Mouse (Mus musculus): ENCODE results near the gene Ap3s2.

The Ap3s2 gene

GRCm38 (mm10) chr7:79846342-79846741, 74.1 kb downstream of the Ap3s2 start:
- TF ChIP-seq POU5F1 (IDR thresholded peaks at IDR 0.05; ENCODE audit: borderline replicate concordance, low read length) (no peak), NANOG (IDR thresholded peaks at IDR 0.05; ENCODE audit: borderline replicate concordance, low read length) (no peak), CTCF (conservative IDR thresholded peaks at IDR 0.05; ENCODE audit: low read length) (no peak)
- Histone ChIP-seq H3K4me3 (replicated peaks; ENCODE audit: low read length) (no peak overlapping the region), H3K4me1 (replicated peaks; ENCODE audit: low read depth, low read length) (peaks cover 36% of the 10 kb centered on the region), H3K36me3 (ENCODE audit: insufficient read depth, low read length) (peaks cover 5% of the 10 kb centered on the region; the same call in 1 of the 2 replicates), H3K27me3 (ENCODE audit: insufficient read depth, low read length) (peaks cover 49% of the 10 kb centered on the region), H3K9me3 (ENCODE audit: low read length) (no peaks in the 10 kb centered on the region)

GRCm38 (mm10) chr7:79844090-79844802, 76.2 kb downstream of the Ap3s2 start:
- Histone ChIP-seq H3K4me1 (replicated peaks; ENCODE audit: low read depth, low read length) (peaks cover 30% of the 10 kb centered on the region), H3K4me3 (replicated peaks; ENCODE audit: low read length) (no peak overlapping the region), H3K36me3 (ENCODE audit: insufficient read depth, low read length) (peaks cover 12% of the 10 kb centered on the region), H3K9me3 (ENCODE audit: low read length) (no peaks in the 10 kb centered on the region), H3K27me3 (ENCODE audit: insufficient read depth, low read length) (peaks cover 40% of the 10 kb centered on the region)
- no peak for TF ChIP-seq NANOG (IDR thresholded peaks at IDR 0.05; ENCODE audit: borderline replicate concordance, low read length)
- no peak for TF ChIP-seq CTCF (conservative IDR thresholded peaks at IDR 0.05; ENCODE audit: low read length)
- no peak for TF ChIP-seq POU5F1 (IDR thresholded peaks at IDR 0.05; ENCODE audit: borderline replicate concordance, low read length)

- TF ChIP-seq NANOG (IDR thresholded peaks at IDR 0.05; ENCODE audit: borderline replicate concordance, low read length) = no peak
- no peak for TF ChIP-seq POU5F1 (IDR thresholded peaks at IDR 0.05; ENCODE audit: borderline replicate concordance, low read length)
- TF ChIP-seq CTCF (conservative IDR thresholded peaks at IDR 0.05; ENCODE audit: low read length) = no peak
- Histone ChIP-seq H3K9me3 (ENCODE audit: low read length) (no peaks in the 10 kb centered on the region), H3K36me3 (ENCODE audit: insufficient read depth, low read length) (peaks cover 22% of the 10 kb centered on the region)
Observed at GRCm38 (mm10) chr7:79842163-79842562, 78.3 kb downstream of the Ap3s2 start.

GRCm38 (mm10) chr7:79837247-79837646, 83.2 kb downstream of the Ap3s2 start:
- Histone ChIP-seq H3K4me1 (replicated peaks; ENCODE audit: low read depth, low read length) (peaks cover 3% of the 10 kb centered on the region; the same call in 1 of the 2 replicates), H3K36me3 (ENCODE audit: insufficient read depth, low read length) (peaks cover 28% of the 10 kb centered on the region), H3K27me3 (ENCODE audit: insufficient read depth, low read length) (no peaks in the 10 kb centered on the region), H3K4me3 (replicated peaks; ENCODE audit: low read length) (no peak overlapping the region), H3K9me3 (ENCODE audit: low read length) (no peaks in the 10 kb centered on the region)
- TF ChIP-seq NANOG (IDR thresholded peaks at IDR 0.05; ENCODE audit: borderline replicate concordance, low read length) (no peak), CTCF (conservative IDR thresholded peaks at IDR 0.05; ENCODE audit: low read length) (no peak), POU5F1 (IDR thresholded peaks at IDR 0.05; ENCODE audit: borderline replicate concordance, low read length) (no peak)

More at GRCm38 (mm10) chr7:79842163-79842562, 78.3 kb downstream of the Ap3s2 start:
- Histone ChIP-seq H3K4me3 (replicated peaks; ENCODE audit: low read length) (no peak overlapping the region), H3K27me3 (ENCODE audit: insufficient read depth, low read length) (peaks cover 27% of the 10 kb centered on the region), H3K4me1 (replicated peaks; ENCODE audit: low read depth, low read length) (peaks cover 15% of the 10 kb centered on the region)

- Histone ChIP-seq H3K9me3 (ENCODE audit: low read length) (no peaks in the 10 kb centered on the region), H3K27me3 (ENCODE audit: insufficient read depth, low read length) (no peaks in the 10 kb centered on the region), H3K4me1 (replicated peaks; ENCODE audit: low read depth, low read length) (no peaks in the 10 kb centered on the region), H3K36me3 (ENCODE audit: insufficient read depth, low read length) (peaks cover 15% of the 10 kb centered on the region), H3K4me3 (replicated peaks; ENCODE audit: low read length) (no peak overlapping the region)
- no peak for TF ChIP-seq CTCF (conservative IDR thresholded peaks at IDR 0.05; ENCODE audit: low read length)
- no peak for TF ChIP-seq POU5F1 (IDR thresholded peaks at IDR 0.05; ENCODE audit: borderline replicate concordance, low read length)
- no peak for TF ChIP-seq NANOG (IDR thresholded peaks at IDR 0.05; ENCODE audit: borderline replicate concordance, low read length)
Observed at GRCm38 (mm10) chr7:79835196-79835595, 85.3 kb downstream of the Ap3s2 start.

GRCm38 (mm10) chr7:79832980-79833379, 87.5 kb downstream of the Ap3s2 start:
- TF ChIP-seq CTCF (conservative IDR thresholded peaks at IDR 0.05; ENCODE audit: low read length) (no peak), POU5F1 (IDR thresholded peaks at IDR 0.05; ENCODE audit: borderline replicate concordance, low read length) (no peak), NANOG (IDR thresholded peaks at IDR 0.05; ENCODE audit: borderline replicate concordance, low read length) (no peak)
- Histone ChIP-seq H3K27me3 (ENCODE audit: insufficient read depth, low read length) (no peaks in the 10 kb centered on the region), H3K4me1 (replicated peaks; ENCODE audit: low read depth, low read length) (no peaks in the 10 kb centered on the region), H3K4me3 (replicated peaks; ENCODE audit: low read length) (no peak overlapping the region), H3K36me3 (ENCODE audit: insufficient read depth, low read length) (peaks cover 5% of the 10 kb centered on the region), H3K9me3 (ENCODE audit: low read length) (no peaks in the 10 kb centered on the region)

- peaks cover 15% of the 10 kb centered on the region for H3K36me3 ChIP-seq (ENCODE audit: insufficient read depth, low read length)
- no peak overlapping the region for H3K4me3 ChIP-seq (replicated peaks; ENCODE audit: low read length)
- H3K9me3 ChIP-seq (ENCODE audit: low read length) = no peaks in the 10 kb centered on the region
- no peaks in the 10 kb centered on the region for H3K27me3 ChIP-seq (ENCODE audit: insufficient read depth, low read length)
- TF ChIP-seq POU5F1 (IDR thresholded peaks at IDR 0.05; ENCODE audit: borderline replicate concordance, low read length) (no peak), CTCF (conservative IDR thresholded peaks at IDR 0.05; ENCODE audit: low read length) (no peak), NANOG (IDR thresholded peaks at IDR 0.05; ENCODE audit: borderline replicate concordance, low read length) (no peak)
- 0 out of 2 replicates have a peak, but pooled peaks cover under 1% of the 10 kb centered on the region for H3K4me1 ChIP-seq (replicated peaks; ENCODE audit: low read depth, low read length)
Observed at GRCm38 (mm10) chr7:79831585-79831984, 88.9 kb downstream of the Ap3s2 start.

GRCm38 (mm10) chr7:79831145-79831544, 89.3 kb downstream of the Ap3s2 start:
- H3K27me3 ChIP-seq (ENCODE audit: insufficient read depth, low read length) = no peaks in the 10 kb centered on the region
- H3K36me3 ChIP-seq (ENCODE audit: insufficient read depth, low read length) = peaks cover 19% of the 10 kb centered on the region
- H3K4me3 ChIP-seq (replicated peaks; ENCODE audit: low read length) = no peak overlapping the region
- 0 out of 2 replicates have a peak, but pooled peaks cover 5% of the 10 kb centered on the region for H3K4me1 ChIP-seq (replicated peaks; ENCODE audit: low read depth, low read length)
- H3K9me3 ChIP-seq (ENCODE audit: low read length) = no peaks in the 10 kb centered on the region
- TF ChIP-seq NANOG (IDR thresholded peaks at IDR 0.05; ENCODE audit: borderline replicate concordance, low read length) (no peak), POU5F1 (IDR thresholded peaks at IDR 0.05; ENCODE audit: borderline replicate concordance, low read length) (no peak), CTCF (conservative IDR thresholded peaks at IDR 0.05; ENCODE audit: low read length) (no peak)

Measured in E14TG2a.4 (cell line).